Mouse (Mus musculus): ENCODE results near the gene Ltbp1.
A peak's percentile ranks its signal among the peaks of the same experiment; 100 is the strongest.

Gene Ltbp1

GRCm38 (mm10) chr17:75067314-75067713 is 61.9 kb downstream of the Ltbp1 start:
- no peak for DNase-seq (ENCODE audit: low spot score)

GRCm38 (mm10) chr17:75069232-75069631 is 63.9 kb downstream of the Ltbp1 start:
- DNase-seq (ENCODE audit: low spot score): no peak

- no peak for DNase-seq (ENCODE audit: low spot score)
These were observed 65.8 kb downstream of the Ltbp1 start for GRCm38 (mm10) chr17:75071174-75071573.

- no peak for DNase-seq (ENCODE audit: low spot score)
These were observed 66.4 kb downstream of the Ltbp1 start for GRCm38 (mm10) chr17:75071749-75072148.

- no peak for DNase-seq (ENCODE audit: low spot score)
These were observed 68.5 kb downstream of the Ltbp1 start for GRCm38 (mm10) chr17:75073887-75074286.

GRCm38 (mm10) chr17:75074978-75075699 is 69.8 kb downstream of the Ltbp1 start:
- no peak for DNase-seq (ENCODE audit: low spot score)

- no peak for DNase-seq (ENCODE audit: low spot score)
These were observed 76.0 kb downstream of the Ltbp1 start for GRCm38 (mm10) chr17:75081401-75081800.

GRCm38 (mm10) chr17:75082449-75082848 is 77.1 kb downstream of the Ltbp1 start:
- no peak for DNase-seq (ENCODE audit: low spot score)

GRCm38 (mm10) chr17:75087296-75087941 is 82.1 kb downstream of the Ltbp1 start:
- peak; percentile 8 for DNase-seq (ENCODE audit: low spot score)

GRCm38 (mm10) chr17:75088232-75088631 is 82.9 kb downstream of the Ltbp1 start:
- DNase-seq (ENCODE audit: low spot score): no peak

- DNase-seq (ENCODE audit: low spot score): no peak
These were observed 83.4 kb downstream of the Ltbp1 start for GRCm38 (mm10) chr17:75088727-75089126.

GRCm38 (mm10) chr17:75090556-75090955 is 85.2 kb downstream of the Ltbp1 start:
- DNase-seq (ENCODE audit: low spot score): no peak

GRCm38 (mm10) chr17:75093563-75093962 is 88.2 kb downstream of the Ltbp1 start:
- no peak for DNase-seq (ENCODE audit: low spot score)

GRCm38 (mm10) chr17:75094591-75094990 is 89.2 kb downstream of the Ltbp1 start:
- DNase-seq (ENCODE audit: low spot score): no peak

- no peak for DNase-seq (ENCODE audit: low spot score)
These were observed 91.4 kb downstream of the Ltbp1 start for GRCm38 (mm10) chr17:75096727-75097126.

- DNase-seq (ENCODE audit: low spot score): no peak
These were observed 92.0 kb downstream of the Ltbp1 start for GRCm38 (mm10) chr17:75097367-75097766.

- DNase-seq (ENCODE audit: low spot score): no peak
These were observed 95.8 kb downstream of the Ltbp1 start for GRCm38 (mm10) chr17:75101215-75101614.

- no peak for DNase-seq (ENCODE audit: low spot score)
These were observed 96.6 kb downstream of the Ltbp1 start for GRCm38 (mm10) chr17:75101994-75102393.

GRCm38 (mm10) chr17:75107412-75107811 is 102.0 kb downstream of the Ltbp1 start:
- DNase-seq (ENCODE audit: low spot score): no peak

GRCm38 (mm10) chr17:75107879-75108278 is 102.5 kb downstream of the Ltbp1 start:
- DNase-seq (ENCODE audit: low spot score): no peak

GRCm38 (mm10) chr17:75109081-75109716 is 103.8 kb downstream of the Ltbp1 start:
- DNase-seq (ENCODE audit: low spot score): no peak

GRCm38 (mm10) chr17:75110252-75111205 is 105.2 kb downstream of the Ltbp1 start:
- DNase-seq (ENCODE audit: low spot score): no peak
